Mouse (Mus musculus) kidney, postnatal 0 days (tissue): Measurements from ENCODE around the gene Prdm4. TPM values are rescaled to one million over a fixed set of nuclear protein-coding genes. Genes with fewer than 3 reads are reported as not detected.

Experiments
- ATAC-seq: fragments of 200-750 bp; cut with Nextera tagmentation; replicated peaks from 2 replicates; pipeline ENCODE4 v1.8.0; 2017; ENCODE audit warnings: low read depth, moderate number of reproducible peaks, moderate TSS enrichment, moderate library complexity; ENCODE audit not compliant: low FRiP score
- DNase-seq: peaks from one replicate; pipeline ENCODE4 v3.0.0-alpha.2; 2016; ENCODE audit warnings: low spot score
- H3K27ac ChIP-seq: fragments of 300-500 bp; sonication (generic); 2 replicates; pipeline ENCODE4 v1.5.1; 2014; ENCODE audit warnings: mild to moderate bottlenecking
- H3K27me3 ChIP-seq: fragments of 300-500 bp; sonication (generic); 2 replicates; pipeline ENCODE4 v1.6.1; 2014; ENCODE audit warnings: low read length, mixed read lengths; ENCODE audit not compliant: insufficient read depth
- H3K36me3 ChIP-seq: fragments of 300-500 bp; sonication (generic); 2 replicates; pipeline ENCODE4 v1.6.1; 2014; ENCODE audit warnings: low read length, mixed read lengths; ENCODE audit not compliant: insufficient read depth
- H3K4me1 ChIP-seq: fragments of 300-500 bp; sonication (generic); replicated peaks from 2 replicates; pipeline ENCODE4 v1.6.1; 2014; ENCODE audit warnings: antibody characterized with exemption, low read length, mixed read lengths; ENCODE audit not compliant: insufficient read depth
- H3K4me2 ChIP-seq: fragments of 300-500 bp; sonication (generic); 2 replicates; pipeline ENCODE4 v1.6.1; 2014; ENCODE audit warnings: mild to moderate bottlenecking, low read length, moderate library complexity, mixed read lengths
- H3K4me3 ChIP-seq: fragments of 300-500 bp; sonication (generic); replicated peaks from 2 replicates; pipeline ENCODE4 v1.5.1; 2014; ENCODE audit warnings: low read depth, low read length
- H3K9ac ChIP-seq: fragments of 300-500 bp; sonication (generic); 2 replicates; pipeline ENCODE4 v1.6.1; 2014; ENCODE audit warnings: low read depth, low read length
- H3K9me3 ChIP-seq: fragments of 300-500 bp; sonication (generic); replicated peaks from 2 replicates; pipeline ENCODE4 v1.6.1; 2016; ENCODE audit warnings: low read length, inconsistent platforms, mixed read lengths
- CTCF ChIP-seq: IDR thresholded peaks from 2 replicates; pipeline ENCODE4 v1.5.1; 2016; ENCODE audit warnings: antibody characterized with exemption, low read depth, mild to moderate bottlenecking, moderate library complexity
- WGBS: fragments of 180-500 bp; shearing (Covaris S2); extraction: QIAGEN DNeasy Blood & Tissue Kit; methylation state at CpG from one replicate; pipeline ENCODE4 v1.1.7; 2014; 5-methylcytosine and 5-hydroxymethylcytosine counted together
- polyA plus RNA-seq: library from polyadenylated mRNA; unstranded; fragments of >200 nt; fragmentation: Nextera tagmentation; extraction: Ambion mirVana; gene quantifications from 2 replicates; pipeline ENCODE4 v1.2.1, GENCODE M21; 2015

The Prdm4 gene
- polyA plus RNA-seq, 1 experiment from 2014 or later, result 10.9 TPM

DNA sequence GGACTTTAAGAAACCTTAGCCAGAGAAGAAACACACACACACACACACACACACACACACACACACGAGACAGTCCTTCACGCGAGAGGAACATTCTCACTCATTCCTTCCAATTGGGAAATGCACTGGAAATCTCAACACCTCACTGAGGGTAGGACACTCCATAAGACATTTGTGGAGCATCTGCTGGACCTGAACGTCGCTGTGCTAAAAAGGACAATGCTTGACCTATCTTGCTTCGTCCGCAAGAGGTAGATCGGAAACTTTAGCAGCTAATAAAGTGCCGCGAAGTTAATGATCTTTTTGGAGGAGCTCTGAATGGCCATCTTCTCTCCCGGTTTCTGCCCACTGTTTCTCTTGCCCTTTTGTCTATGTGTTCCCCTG, 12.3 kb upstream of the Prdm4 start:
- Histone ChIP-seq H3K9me3 (no peaks in the 10 kb centered on the region), H3K4me1 (no peaks in the 10 kb centered on the region; the same call in 1 of the 2 replicates), H3K4me2 (peak overlapping the region; percentile 96), H3K4me3 (0 out of 2 replicates have a peak overlapping the region, but pooled peaks have one; percentile 53), H3K27me3 (no peaks in the 10 kb centered on the region), H3K36me3 (no peaks in the 10 kb centered on the region), H3K9ac (no peak overlapping the region), H3K27ac (no peak overlapping the region)
- 38% methylated on average over 11 of the region's 11 CpGs for WGBS
- ATAC-seq, result no peak
- no peak for TF ChIP-seq CTCF
- no peak for DNase-seq

GRCm38 (mm10) chr10:85928499-85929207, 11.7 kb upstream of the Prdm4 start:
- no peaks in the 10 kb centered on the region for H3K27me3 ChIP-seq
- H3K27ac ChIP-seq, result peak overlapping the region; percentile 47
- H3K9me3 ChIP-seq, result no peaks in the 10 kb centered on the region
- under 1% methylated on average over 63 of the region's 63 CpGs for WGBS
- DNase-seq, result peak; percentile 67
- H3K9ac ChIP-seq, result peak overlapping the region; percentile 49; the same call in 1 of the 2 replicates
- peak; percentile 80 for ATAC-seq
- H3K4me3 ChIP-seq, result peak overlapping the region; percentile 53
- peak overlapping the region; percentile 96 for H3K4me2 ChIP-seq
- no peaks in the 10 kb centered on the region; the same call in 1 of the 2 replicates for H3K4me1 ChIP-seq
- no peaks in the 10 kb centered on the region for H3K36me3 ChIP-seq
- peak; percentile 57 for TF ChIP-seq CTCF

DNA sequence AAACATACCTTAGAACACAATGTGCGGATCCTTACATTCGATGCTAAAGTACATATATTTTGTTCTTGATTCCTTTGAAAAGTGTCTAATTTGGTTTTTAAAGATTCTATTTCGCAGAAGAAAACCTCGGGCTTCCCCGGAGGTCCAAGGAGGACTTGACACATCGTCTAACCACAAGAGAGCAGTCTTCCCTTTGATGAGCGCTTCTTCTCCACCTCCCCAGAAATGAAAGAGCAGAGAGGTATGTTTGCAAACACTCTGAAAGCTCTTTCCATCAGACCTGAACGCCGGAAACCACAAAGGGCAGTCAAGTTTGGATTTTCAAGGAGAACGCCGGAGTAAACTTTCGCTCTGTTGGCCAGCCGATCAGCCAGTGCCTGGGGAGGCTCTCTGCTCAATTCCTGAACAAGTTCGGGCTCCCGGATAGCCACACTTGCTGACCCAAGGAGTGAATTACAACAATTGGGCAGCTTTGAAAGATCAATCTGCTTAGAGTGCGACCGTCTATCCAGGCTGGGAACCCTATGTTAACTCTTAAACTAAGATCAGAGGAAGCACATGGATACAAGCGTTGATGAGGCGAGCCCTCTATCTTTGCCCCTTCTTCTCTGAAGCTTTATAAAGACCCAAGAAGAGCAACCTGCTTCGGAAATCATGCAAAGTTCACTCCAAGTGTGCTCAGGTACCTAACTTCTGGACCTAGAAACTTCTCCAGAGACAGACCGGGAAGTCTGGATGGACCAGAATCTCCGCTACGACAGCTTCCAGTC, 10.9 kb upstream of the Prdm4 start, which contains the start of gene Ascl4:
Gene Ascl4 (plus strand): TSS at position 6 of the 770 bp plus-strand sequence.
- 1% methylated on average over 23 of the region's 23 CpGs for WGBS
- Histone ChIP-seq H3K27me3 (no peaks in the 10 kb centered on the region), H3K4me1 (no peaks in the 10 kb centered on the region; the same call in 1 of the 2 replicates), H3K9me3 (no peaks in the 10 kb centered on the region), H3K4me2 (peak within 1 kb of the TSS; percentile 96), H3K4me3 (peak within 1 kb of the TSS; percentile 53), H3K27ac (peak within 1 kb of the TSS; percentile 47), H3K9ac (peak within 1 kb of the TSS; percentile 49; the same call in 1 of the 2 replicates), H3K36me3 (no peaks in the 10 kb centered on the region)
- peak; percentile 8; the same call in 1 of the 2 replicates for TF ChIP-seq CTCF
- DNase-seq, result peak; percentile 37
- ATAC-seq, result peak; percentile 29; the same call in 1 of the 2 replicates

DNA sequence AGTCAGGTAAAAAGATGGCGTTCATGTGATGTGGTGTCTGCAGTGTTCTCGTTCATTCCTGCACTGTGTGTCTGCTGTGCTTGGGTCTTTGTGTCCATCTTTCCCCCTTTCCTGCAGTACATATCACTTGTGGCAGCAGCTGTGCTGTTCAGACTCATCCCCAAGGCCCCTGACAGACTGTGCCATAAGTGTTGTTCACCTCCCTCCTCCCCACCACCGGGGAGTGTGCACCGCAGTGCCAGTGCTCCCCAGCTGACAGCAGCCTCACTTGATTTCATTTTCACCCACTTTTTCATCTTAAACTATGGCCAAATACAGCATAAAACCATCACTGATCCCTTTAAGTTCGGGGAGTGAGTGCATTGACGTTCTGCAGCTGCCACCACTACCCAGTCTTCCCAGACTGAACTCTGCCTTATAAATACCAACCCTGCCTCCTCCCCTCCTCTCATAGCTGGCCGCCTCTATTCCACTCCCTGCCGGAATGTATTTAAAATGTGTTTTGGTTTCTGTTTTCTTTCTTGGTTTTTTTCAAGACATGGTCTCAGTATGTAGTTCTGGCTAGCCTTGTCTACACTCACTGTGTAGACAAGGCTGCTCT, 37.0 kb downstream of the Prdm4 start:
- TF ChIP-seq CTCF, result no peak
- Histone ChIP-seq H3K9ac (no peak overlapping the region), H3K4me1 (no peaks in the 10 kb centered on the region), H3K4me3 (no peak overlapping the region), H3K4me2 (no peak overlapping the region), H3K9me3 (no peaks in the 10 kb centered on the region), H3K27me3 (no peaks in the 10 kb centered on the region), H3K36me3 (peaks cover 53% of the 10 kb centered on the region; the same call in 1 of the 2 replicates), H3K27ac (no peak overlapping the region)
- WGBS, result 78% methylated on average over 8 of the region's 8 CpGs
- no peak for DNase-seq
- ATAC-seq, result peak; percentile 13; the same call in 1 of the 2 replicates

DNA sequence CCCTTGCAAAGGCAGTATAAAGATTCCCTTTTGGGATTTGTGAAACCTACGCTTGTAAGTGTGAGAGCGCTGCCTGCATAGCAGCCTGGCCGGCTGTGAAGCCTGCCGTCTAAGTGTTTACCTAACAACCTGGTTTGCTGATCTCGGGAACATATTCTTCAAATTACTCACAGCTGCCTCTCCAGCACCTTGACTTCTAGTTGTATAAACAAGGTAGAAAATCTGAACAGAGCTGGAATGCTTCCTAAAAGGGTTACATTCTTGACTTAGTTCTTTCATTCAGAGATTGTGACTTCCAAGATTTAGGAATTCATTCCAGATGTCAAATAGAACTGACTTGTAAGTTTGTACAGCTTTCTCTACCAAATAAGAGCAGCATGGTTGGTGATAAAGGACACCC, 41.1 kb downstream of the Prdm4 start:
- no peak overlapping the region for H3K4me3 ChIP-seq
- no peak for DNase-seq
- peaks cover 24% of the 10 kb centered on the region; the same call in 1 of the 2 replicates for H3K36me3 ChIP-seq
- no peak for ATAC-seq
- no peaks in the 10 kb centered on the region for H3K9me3 ChIP-seq
- no peaks in the 10 kb centered on the region for H3K4me1 ChIP-seq
- WGBS, result 87% methylated on average over 5 of the region's 5 CpGs
- H3K9ac ChIP-seq, result no peak overlapping the region
- no peak overlapping the region for H3K4me2 ChIP-seq
- H3K27me3 ChIP-seq, result no peaks in the 10 kb centered on the region
- TF ChIP-seq CTCF, result no peak
- no peak overlapping the region for H3K27ac ChIP-seq
